Mouse (Mus musculus) brain, embryonic 14.5 days (tissue): ENCODE measurements around the gene Mob1b. TPM values are rescaled to one million over a fixed set of nuclear protein-coding genes. Genes with fewer than 3 reads are reported as not detected.

Source experiments
- DNase-seq: peaks from one replicate; pipeline ENCODE4 v3.0.0-alpha.2; 2011; ENCODE audit warnings: low read depth
- CTCF ChIP-seq: fragments of 200-500 bp; IDR thresholded peaks from 2 replicates; pipeline ENCODE4 v1.5.1; 2012; ENCODE audit warnings: inconsistent platforms, mild to moderate bottlenecking, moderate library complexity, borderline replicate concordance; ENCODE audit not compliant: insufficient read depth, insufficient read length; ENCODE audit errors: extremely low read depth
- POLR2A ChIP-seq: fragments of 200-500 bp; IDR thresholded peaks from 2 replicates; pipeline ENCODE4 v1.6.1; 2012; ENCODE audit warnings: mild to moderate bottlenecking, inconsistent platforms, borderline replicate concordance; ENCODE audit not compliant: poor library complexity, insufficient read depth, insufficient read length, severe bottlenecking; ENCODE audit errors: extremely low read depth
- polyA plus RNA-seq: library from polyadenylated mRNA; depleted of rRNA; stranded (reverse); fragments of >200 nt; gene quantifications from 2 replicates; pipeline ENCODE4 v1.2.3, GENCODE M21; 2012

Mob1b gene
- polyA plus RNA-seq, 1 experiment, result 16.6 TPM

DNA sequence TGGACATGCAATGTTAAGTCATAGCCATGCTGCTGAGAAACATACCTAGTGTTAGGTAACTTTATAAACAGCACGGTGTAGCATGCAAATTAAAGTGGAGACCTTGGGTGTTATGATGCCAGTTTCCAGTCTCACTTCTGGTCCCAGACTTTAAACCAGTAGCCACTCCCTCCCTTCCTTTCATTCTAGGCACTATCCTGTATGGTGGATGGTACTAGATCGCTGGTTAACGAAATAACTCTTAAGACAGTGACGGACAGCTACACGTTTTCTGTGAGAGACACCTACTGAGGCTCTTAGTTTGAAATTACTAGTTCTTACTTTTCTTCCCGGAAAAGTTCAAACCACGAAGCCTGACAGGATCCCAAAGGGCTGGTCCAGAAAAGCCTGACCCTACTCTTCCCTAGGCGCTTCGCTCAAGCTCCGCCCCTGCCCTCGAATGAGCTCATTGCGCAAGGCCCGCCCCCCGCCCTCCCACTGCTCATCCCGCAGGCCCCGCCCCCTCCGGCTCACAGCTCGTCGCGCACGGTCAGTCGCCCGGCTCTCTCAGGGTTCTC, 43.9 kb downstream of the Mob1b start:
- TF ChIP-seq CTCF, result no peak
- TF ChIP-seq POLR2A, result no peak

DNA sequence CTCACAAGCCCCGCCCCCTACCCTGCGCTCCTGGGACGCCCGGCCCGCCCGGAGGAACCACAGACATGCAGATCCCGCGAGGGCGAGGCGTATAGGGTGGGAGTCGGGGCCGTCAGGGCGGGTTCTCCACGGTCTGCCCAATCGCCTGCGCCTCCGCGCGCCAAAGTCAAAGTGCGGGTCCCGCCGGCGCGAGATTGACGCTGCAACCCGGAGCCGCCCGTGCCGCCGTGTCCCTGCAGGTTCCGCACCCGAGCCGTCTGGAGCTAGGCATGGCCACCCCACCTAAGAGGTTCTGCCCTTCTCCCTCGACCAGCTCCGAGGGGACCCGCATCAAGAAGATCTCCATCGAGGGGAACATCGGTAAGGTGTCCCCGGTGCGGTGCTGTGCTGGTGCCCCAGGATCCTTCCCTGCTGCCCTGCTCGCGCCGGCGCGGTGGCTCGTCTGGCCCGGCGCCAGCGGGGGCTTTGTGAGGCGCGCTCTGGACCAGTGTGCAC, 44.4 kb downstream of the Mob1b start, which contains the start of gene Dck:
Gene Dck, plus strand, starts transcription at position 10 of the 495 bp plus-strand sequence.
- DNase-seq, result peak; percentile 99
- TF ChIP-seq POLR2A (peak; percentile 72), CTCF (no peak)

More for the DNA sequence above, 43.9 kb downstream of the Mob1b start:
- no peak for DNase-seq

DNA sequence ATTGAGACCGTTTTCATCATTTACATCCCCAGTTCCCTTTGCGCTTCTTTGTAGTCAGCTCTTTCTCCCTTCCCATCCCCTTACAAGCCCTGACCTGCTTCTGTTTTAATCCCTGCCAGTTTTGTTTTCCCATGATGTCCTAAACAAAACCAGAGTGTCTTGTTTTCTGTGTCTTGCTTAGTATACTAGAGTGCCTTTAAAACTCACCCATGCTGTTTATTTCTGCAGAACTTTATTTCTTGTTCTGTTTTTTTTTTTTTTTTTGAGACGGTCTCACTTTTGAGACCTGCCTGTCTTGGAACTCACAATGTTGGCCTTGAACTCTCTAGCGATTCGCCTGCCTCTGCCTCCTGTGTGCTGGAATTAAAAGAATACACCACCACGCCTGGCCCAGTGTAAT, 44.9 kb downstream of the Mob1b start:
- DNase-seq, result no peak
- TF ChIP-seq CTCF (no peak), POLR2A (no peak)

DNA sequence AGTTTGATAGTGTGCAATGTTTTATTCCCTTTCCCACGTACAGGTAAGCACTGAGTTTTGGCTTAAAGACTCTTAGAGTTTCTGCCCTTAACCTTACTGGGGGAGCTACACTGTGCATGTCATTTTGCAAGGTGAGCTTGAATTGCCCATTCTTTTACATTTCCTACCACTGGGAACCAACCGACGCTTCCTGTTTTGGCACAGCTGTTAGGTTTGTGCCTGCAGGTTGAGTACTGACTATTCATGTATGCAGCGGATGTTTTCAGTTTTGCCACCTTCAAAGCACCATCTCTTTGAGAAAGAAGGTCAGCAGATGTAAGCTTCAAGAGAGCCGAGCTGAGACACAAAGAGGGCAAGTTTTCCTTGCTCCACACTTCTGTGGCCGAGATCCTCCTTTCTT, 45.5 kb downstream of the Mob1b start:
- TF ChIP-seq POLR2A (no peak), CTCF (no peak)
- peak; percentile 24 for DNase-seq

DNA sequence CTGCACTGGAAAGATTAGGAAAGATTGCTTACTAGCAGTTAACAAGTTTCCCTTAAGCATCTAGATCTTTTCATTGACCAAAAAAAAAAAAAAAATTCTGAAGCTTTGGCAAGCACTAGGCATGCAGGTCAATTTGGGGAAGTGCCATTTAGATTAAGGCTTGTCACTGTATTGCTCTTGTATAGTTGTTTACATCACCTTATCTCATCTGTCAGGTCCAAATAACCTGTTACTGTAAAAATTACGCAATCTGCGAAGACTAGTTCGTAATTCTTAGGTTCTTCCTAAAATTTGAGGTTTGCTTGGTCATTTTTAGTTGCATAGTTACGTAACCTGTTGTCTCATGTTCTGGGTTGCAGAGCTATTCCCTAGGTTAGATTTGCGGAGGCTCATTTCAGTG, 46.2 kb downstream of the Mob1b start:
- TF ChIP-seq POLR2A (no peak), CTCF (no peak)
- DNase-seq, result no peak

DNA sequence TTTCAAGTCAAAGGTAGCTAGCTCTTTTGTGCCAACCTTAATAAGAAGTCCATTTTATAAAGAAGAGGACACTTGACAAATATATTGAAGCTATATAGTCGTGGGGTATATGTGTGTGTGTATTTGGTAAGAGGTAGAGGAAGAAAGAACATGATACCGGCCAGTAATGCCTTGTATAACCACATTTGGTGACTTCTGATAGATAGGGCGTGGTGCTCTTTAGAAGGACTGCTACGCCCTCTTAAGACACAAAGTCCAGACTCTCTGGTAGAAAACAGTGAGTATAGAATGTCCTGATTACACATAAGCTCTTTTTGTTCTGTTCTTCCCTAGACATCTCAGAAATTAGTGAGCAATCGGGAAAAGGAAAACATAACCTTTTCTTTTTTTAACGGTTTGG, 47.5 kb downstream of the Mob1b start:
- TF ChIP-seq POLR2A, result no peak
- TF ChIP-seq CTCF, result no peak
- no peak for DNase-seq

DNA sequence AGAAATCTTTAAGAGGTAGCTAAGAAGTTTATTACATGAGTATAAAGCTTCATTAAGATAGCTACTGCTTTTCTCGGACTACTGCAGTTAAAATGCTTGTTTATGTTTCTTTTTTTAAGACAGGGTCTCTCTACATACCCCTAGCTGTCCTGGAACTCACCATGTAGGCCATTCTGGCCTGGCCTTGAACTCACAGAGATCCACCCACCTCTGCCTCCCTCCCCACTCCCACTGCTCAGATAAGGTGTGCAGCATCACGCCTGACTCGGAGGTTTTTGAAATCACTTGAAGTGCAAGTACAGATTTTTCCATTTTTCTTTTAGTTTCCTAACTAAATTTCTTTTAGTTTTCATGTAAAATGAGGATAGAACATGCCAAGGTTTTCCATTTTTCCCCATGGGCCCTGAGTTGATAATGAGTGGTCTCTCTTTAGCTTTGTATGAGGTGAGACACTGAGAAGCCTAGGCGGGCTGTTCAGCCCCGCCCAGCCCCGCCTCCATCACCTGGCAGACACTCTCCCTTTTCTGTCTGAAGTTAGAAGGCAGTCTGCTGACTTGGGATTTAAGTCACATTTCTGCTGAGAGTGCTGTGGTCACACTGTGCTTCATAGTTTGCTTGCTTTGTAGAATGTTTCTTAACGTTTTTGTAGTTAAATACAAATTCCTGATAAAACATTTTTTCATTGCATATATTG, 61.6 kb downstream of the Mob1b start:
- TF ChIP-seq CTCF, result no peak
- TF ChIP-seq POLR2A, result no peak

DNA sequence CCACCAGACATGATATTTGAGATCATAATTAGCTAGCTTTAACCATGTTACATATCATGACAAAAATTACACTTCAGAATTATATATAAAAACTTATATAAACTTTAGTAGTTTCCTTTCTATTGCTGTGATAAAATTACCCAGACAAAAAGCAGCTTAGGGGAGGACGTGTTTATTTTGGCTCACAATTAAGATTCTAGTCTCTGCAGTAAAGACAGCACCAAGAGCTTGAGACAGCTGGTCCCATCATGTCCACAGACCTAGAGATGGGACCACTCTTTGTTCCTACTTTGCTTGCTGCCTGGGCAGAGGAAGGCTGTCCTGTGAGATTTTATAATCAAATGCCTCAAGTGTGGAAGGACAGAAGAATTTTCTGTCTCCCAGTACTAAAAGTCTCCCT, 64.4 kb downstream of the Mob1b start:
- TF ChIP-seq CTCF, result no peak
- no peak for TF ChIP-seq POLR2A
- DNase-seq, result no peak

More for the DNA sequence above, 61.6 kb downstream of the Mob1b start:
- DNase-seq, result no peak

DNA sequence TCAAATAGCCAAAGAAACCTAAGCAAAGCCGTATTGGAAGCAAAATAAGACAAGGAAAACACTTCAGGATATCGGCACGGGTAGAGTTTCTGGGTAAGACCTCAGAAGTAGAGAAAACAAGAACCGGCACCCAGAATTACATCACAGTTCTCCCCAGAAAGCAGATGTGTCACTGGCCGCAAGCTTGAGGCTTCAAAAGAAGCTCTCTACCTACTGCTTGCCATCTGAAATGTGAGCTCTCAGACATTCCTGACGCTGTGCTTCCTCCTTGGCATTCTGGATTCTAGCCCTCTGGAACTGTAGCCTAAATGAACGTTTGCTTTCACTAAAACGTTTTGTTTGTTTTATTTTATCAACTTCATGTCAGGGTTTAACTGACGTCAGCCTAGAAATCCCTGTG, 70.0 kb downstream of the Mob1b start:
- DNase-seq, result no peak
- TF ChIP-seq CTCF (no peak), POLR2A (no peak)

DNA sequence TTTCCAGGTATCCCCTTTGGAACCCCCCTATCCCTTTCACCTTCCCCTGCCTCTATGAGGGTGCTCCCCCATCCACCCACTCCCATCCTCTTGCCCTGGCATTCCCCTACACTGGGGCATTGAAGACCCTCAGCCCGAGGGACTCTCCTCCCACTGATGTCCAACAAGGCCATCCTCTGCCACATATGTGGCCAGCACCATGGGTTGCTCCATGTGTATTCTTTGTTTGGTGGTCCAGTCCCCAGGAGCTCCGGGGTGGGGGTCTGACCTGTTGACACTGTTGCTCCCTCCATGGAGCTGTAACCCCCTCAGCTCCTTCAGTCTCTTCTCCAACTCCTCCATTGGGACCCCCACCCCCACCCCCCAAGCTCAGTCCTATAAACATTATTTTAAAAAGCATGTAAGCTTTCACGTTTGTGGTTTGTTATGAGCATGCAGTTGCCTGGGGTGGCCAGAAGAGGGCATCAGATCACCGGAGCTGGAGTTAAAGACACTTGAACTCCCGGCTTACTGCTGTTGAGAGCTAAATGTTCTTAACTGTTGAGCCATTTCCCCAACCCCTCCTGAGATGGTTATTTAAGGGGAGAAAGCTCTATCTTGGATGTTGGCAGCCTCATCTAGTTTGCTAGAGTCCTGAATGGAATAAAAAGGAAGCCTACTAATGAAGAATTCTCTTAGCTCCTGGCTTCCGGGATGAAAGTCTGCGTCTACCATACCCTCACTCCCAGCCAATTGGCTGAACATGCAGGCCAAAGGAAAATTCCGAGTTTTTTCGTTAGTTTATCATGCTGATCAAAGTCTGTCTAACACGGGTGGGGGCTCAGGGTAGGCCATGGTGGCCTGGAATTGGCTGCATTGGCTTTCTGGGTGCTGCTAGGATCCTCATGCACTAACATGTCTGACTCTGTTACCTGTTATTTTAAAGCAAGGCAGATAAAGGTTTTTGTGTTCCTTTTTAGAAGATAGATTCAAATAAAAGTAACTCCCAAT, 70.9 kb downstream of the Mob1b start:
- DNase-seq, result peak; percentile 78
- TF ChIP-seq POLR2A (no peak), CTCF (peak; percentile 91)

DNA sequence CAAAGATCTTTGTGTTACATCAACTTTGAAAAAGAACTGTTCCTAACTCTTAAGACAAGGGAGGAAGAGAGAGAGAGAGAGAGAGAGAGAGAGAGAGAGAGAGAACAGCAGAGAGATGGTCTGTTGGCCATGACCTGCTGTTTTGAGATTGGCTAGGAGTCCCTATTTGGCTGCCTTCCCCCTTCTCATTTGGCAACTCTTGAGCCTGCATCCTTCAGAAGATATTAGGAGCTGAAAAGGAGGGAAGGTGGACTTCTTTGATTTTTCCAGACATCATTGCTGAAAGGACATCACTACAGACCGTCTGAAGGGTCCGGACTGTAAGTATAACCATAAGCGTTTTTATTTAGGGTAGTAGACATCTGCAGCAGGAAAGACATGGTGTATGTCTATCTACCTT, 73.0 kb downstream of the Mob1b start:
- no peak for DNase-seq
- TF ChIP-seq POLR2A (no peak), CTCF (no peak)

DNA sequence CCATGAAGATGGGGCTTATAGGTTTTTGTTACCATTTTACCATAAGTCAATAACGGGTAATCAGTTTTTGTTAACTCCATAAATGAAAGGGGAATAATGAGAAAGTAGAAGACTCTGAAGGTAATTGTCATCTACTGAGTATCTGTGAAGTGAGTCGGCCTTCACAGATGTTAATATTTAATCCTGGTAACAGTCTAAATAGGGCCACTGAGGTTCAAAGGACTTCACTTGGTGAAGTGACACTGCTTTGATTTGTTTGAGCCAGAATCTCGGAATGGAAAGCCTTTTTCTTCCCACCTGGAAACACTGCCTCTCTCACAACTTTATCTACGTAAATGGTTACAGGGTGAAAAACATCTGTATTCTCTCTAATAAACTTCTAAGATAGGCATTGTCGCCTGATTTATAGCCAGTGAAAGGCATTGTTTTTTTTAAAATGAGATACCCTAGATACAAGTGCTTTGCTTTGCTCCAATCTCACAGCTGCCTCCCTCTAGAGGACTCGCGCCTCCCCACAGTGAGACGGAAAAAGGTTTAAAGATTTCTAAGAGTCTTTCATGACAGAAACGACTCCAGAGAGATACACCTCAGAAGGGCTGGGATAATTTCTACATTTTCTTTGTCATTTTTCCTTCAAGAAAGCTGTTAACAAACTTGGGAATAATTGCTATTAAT, 75.4 kb downstream of the Mob1b start:
- DNase-seq, result no peak
- TF ChIP-seq CTCF (no peak), POLR2A (no peak)
